Mouse (Mus musculus) effector memory CD4-positive, alpha-beta T cell, adult 5 months (primary cell): ENCODE measurements around the gene Gm29564. TPM values are rescaled to one million over a fixed set of nuclear protein-coding genes. Genes with fewer than 3 reads are reported as not detected.

Experiments used
- polyA plus RNA-seq: library from polyadenylated mRNA; unstranded; fragments of 100-300 nt; shearing (Covaris generic); gene quantifications from one replicate; pipeline ENCODE4 v1.2.1, GENCODE M21; 2017

The Gm29564 gene
- polyA plus RNA-seq = not detected

GRCm38 (mm10) chrY:78212693-78213092 lies at the start of gene Gm29564:
TSS of gene Gm29564 (plus strand) at chrY:78212993.

Other genes starting within 250 kb of the Gm29564 start
- gene Gm20867, start 249.8 kb upstream of the Gm29564 start, polyA plus RNA-seq = not detected